Mouse (Mus musculus): ENCODE data around the gene Nkain4. TPM values are rescaled to one million over a fixed set of nuclear protein-coding genes. Genes with fewer than 3 reads are reported as not detected.
A peak's percentile ranks its signal among the peaks of the same experiment; 100 is the strongest.

Gene Nkain4
- polyA plus RNA-seq, 1 experiment from 2014 or later = 63.6 TPM

GRCm38 (mm10) chr2:180893537-180894028 is 60.9 kb downstream of the Nkain4 start:
- peak; percentile 49 for ATAC-seq (ENCODE audit: low FRiP score)
- Histone ChIP-seq H3K9me3 (ENCODE audit: control insufficient read depth, low read length) (no peaks in the 10 kb centered on the region), H3K4me1 (ENCODE audit: control insufficient read depth, insufficient read depth, low read length) (peaks cover 41% of the 10 kb centered on the region), H3K36me3 (ENCODE audit: control insufficient read depth, insufficient read depth, low read length) (no peaks in the 10 kb centered on the region), H3K4me2 (peak overlapping the region; percentile 97), H3K9ac (ENCODE audit: low read length) (peak overlapping the region; percentile 99), H3K4me3 (ENCODE audit: low read depth, low read length) (peak overlapping the region; percentile 99), H3K27me3 (ENCODE audit: control insufficient read depth, insufficient read depth, low read length) (no peaks in the 10 kb centered on the region; the same call in 1 of the 2 replicates), H3K27ac (ENCODE audit: low read depth, low read length) (peak overlapping the region; percentile 99)
- DNase-seq (ENCODE audit: low spot score, missing footprints) = peak; percentile 97
- under 1% methylated on average over 43 of the region's 50 CpGs for WGBS

GRCm38 (mm10) chr2:180892841-180893521 is 61.5 kb downstream of the Nkain4 start:
- no peaks in the 10 kb centered on the region; the same call in 1 of the 2 replicates for H3K27me3 ChIP-seq (ENCODE audit: control insufficient read depth, insufficient read depth, low read length)
- H3K9ac ChIP-seq (ENCODE audit: low read length) = peak overlapping the region; percentile 99
- peaks cover 47% of the 10 kb centered on the region for H3K4me1 ChIP-seq (ENCODE audit: control insufficient read depth, insufficient read depth, low read length)
- no peaks in the 10 kb centered on the region for H3K36me3 ChIP-seq (ENCODE audit: control insufficient read depth, insufficient read depth, low read length)
- H3K4me3 ChIP-seq (ENCODE audit: low read depth, low read length) = peak overlapping the region; percentile 99
- peak overlapping the region; percentile 99 for H3K27ac ChIP-seq (ENCODE audit: low read depth, low read length)
- H3K9me3 ChIP-seq (ENCODE audit: control insufficient read depth, low read length) = no peaks in the 10 kb centered on the region
- peak overlapping the region; percentile 97 for H3K4me2 ChIP-seq
- under 1% methylated on average over 96 of the region's 97 CpGs for WGBS
- ATAC-seq (ENCODE audit: low FRiP score) (peak; percentile 9), DNase-seq (ENCODE audit: low spot score, missing footprints) (peak; percentile 99)

GRCm38 (mm10) chr2:180891835-180892323 is 62.6 kb downstream of the Nkain4 start:
- H3K4me3 ChIP-seq (ENCODE audit: low read depth, low read length) = peak overlapping the region; percentile 99
- H3K36me3 ChIP-seq (ENCODE audit: control insufficient read depth, insufficient read depth, low read length) = no peaks in the 10 kb centered on the region
- peak overlapping the region; percentile 99 for H3K9ac ChIP-seq (ENCODE audit: low read length)
- H3K4me2 ChIP-seq = peak overlapping the region; percentile 97
- no peaks in the 10 kb centered on the region for H3K9me3 ChIP-seq (ENCODE audit: control insufficient read depth, low read length)
- 1% methylated on average over 9 of the region's 9 CpGs for WGBS
- DNase-seq (ENCODE audit: low spot score, missing footprints) = peak; percentile 96
- no peak for ATAC-seq (ENCODE audit: low FRiP score)
- H3K4me1 ChIP-seq (ENCODE audit: control insufficient read depth, insufficient read depth, low read length) = peaks cover 55% of the 10 kb centered on the region
- peak overlapping the region; percentile 99 for H3K27ac ChIP-seq (ENCODE audit: low read depth, low read length)
- H3K27me3 ChIP-seq (ENCODE audit: control insufficient read depth, insufficient read depth, low read length) = no peaks in the 10 kb centered on the region; the same call in 1 of the 2 replicates

- under 1% methylated on average over 37 of the region's 37 CpGs for WGBS
- Histone ChIP-seq H3K4me2 (peak overlapping the region; percentile 97), H3K9me3 (ENCODE audit: control insufficient read depth, low read length) (no peaks in the 10 kb centered on the region), H3K27me3 (ENCODE audit: control insufficient read depth, insufficient read depth, low read length) (no peaks in the 10 kb centered on the region; the same call in 1 of the 2 replicates), H3K27ac (ENCODE audit: low read depth, low read length) (peak overlapping the region; percentile 99), H3K4me3 (ENCODE audit: low read depth, low read length) (peak overlapping the region; percentile 99), H3K36me3 (ENCODE audit: control insufficient read depth, insufficient read depth, low read length) (no peaks in the 10 kb centered on the region), H3K4me1 (ENCODE audit: control insufficient read depth, insufficient read depth, low read length) (peaks cover 60% of the 10 kb centered on the region), H3K9ac (ENCODE audit: low read length) (peak overlapping the region; percentile 99)
- DNase-seq (ENCODE audit: low spot score, missing footprints) = peak; percentile 97
- no peak for ATAC-seq (ENCODE audit: low FRiP score)
Observed at GRCm38 (mm10) chr2:180891075-180891834, 63.2 kb downstream of the Nkain4 start.

GRCm38 (mm10) chr2:180890422-180891074 is 64.0 kb downstream of the Nkain4 start:
- Histone ChIP-seq H3K4me1 (ENCODE audit: control insufficient read depth, insufficient read depth, low read length) (peaks cover 64% of the 10 kb centered on the region), H3K4me3 (ENCODE audit: low read depth, low read length) (peak overlapping the region; percentile 99), H3K9me3 (ENCODE audit: control insufficient read depth, low read length) (no peaks in the 10 kb centered on the region), H3K4me2 (peak overlapping the region; percentile 97), H3K9ac (ENCODE audit: low read length) (peak overlapping the region; percentile 99), H3K27me3 (ENCODE audit: control insufficient read depth, insufficient read depth, low read length) (no peaks in the 10 kb centered on the region; the same call in 1 of the 2 replicates), H3K36me3 (ENCODE audit: control insufficient read depth, insufficient read depth, low read length) (no peaks in the 10 kb centered on the region), H3K27ac (ENCODE audit: low read depth, low read length) (peak overlapping the region; percentile 99)
- under 1% methylated on average over 27 of the region's 29 CpGs for WGBS
- peak; percentile 98 for DNase-seq (ENCODE audit: low spot score, missing footprints)
- peak; percentile 11 for ATAC-seq (ENCODE audit: low FRiP score)

GRCm38 (mm10) chr2:180889921-180890280 is 64.6 kb downstream of the Nkain4 start:
- DNase-seq (ENCODE audit: low spot score, missing footprints) (no peak), ATAC-seq (ENCODE audit: low FRiP score) (no peak; the same call in 1 of the 2 replicates)
- WGBS = 4% methylated on average over 4 of the region's 4 CpGs
- Histone ChIP-seq H3K9ac (ENCODE audit: low read length) (peak overlapping the region; percentile 99), H3K27me3 (ENCODE audit: control insufficient read depth, insufficient read depth, low read length) (no peaks in the 10 kb centered on the region; the same call in 1 of the 2 replicates), H3K4me2 (peak overlapping the region; percentile 97), H3K36me3 (ENCODE audit: control insufficient read depth, insufficient read depth, low read length) (no peaks in the 10 kb centered on the region), H3K4me3 (ENCODE audit: low read depth, low read length) (peak overlapping the region; percentile 99; the same call in 1 of the 2 replicates), H3K27ac (ENCODE audit: low read depth, low read length) (peak overlapping the region; percentile 99), H3K4me1 (ENCODE audit: control insufficient read depth, insufficient read depth, low read length) (peaks cover 58% of the 10 kb centered on the region), H3K9me3 (ENCODE audit: control insufficient read depth, low read length) (no peaks in the 10 kb centered on the region)

GRCm38 (mm10) chr2:180889271-180889920 is 65.1 kb downstream of the Nkain4 start:
- Histone ChIP-seq H3K36me3 (ENCODE audit: control insufficient read depth, insufficient read depth, low read length) (0 out of 2 replicates have a peak, but pooled peaks cover 2% of the 10 kb centered on the region), H3K4me2 (peak overlapping the region; percentile 97), H3K27me3 (ENCODE audit: control insufficient read depth, insufficient read depth, low read length) (no peaks in the 10 kb centered on the region; the same call in 1 of the 2 replicates), H3K4me1 (ENCODE audit: control insufficient read depth, insufficient read depth, low read length) (peaks cover 57% of the 10 kb centered on the region), H3K27ac (ENCODE audit: low read depth, low read length) (peak overlapping the region; percentile 99), H3K9me3 (ENCODE audit: control insufficient read depth, low read length) (no peaks in the 10 kb centered on the region), H3K4me3 (ENCODE audit: low read depth, low read length) (peak overlapping the region; percentile 56), H3K9ac (ENCODE audit: low read length) (peak overlapping the region; percentile 99)
- DNase-seq (ENCODE audit: low spot score, missing footprints) (peak; percentile 97), ATAC-seq (ENCODE audit: low FRiP score) (peak; percentile 15)
- 4% methylated on average over 19 of the region's 19 CpGs for WGBS

GRCm38 (mm10) chr2:180885270-180885669 is 69.2 kb downstream of the Nkain4 start:
- peaks cover 49% of the 10 kb centered on the region for H3K4me1 ChIP-seq (ENCODE audit: control insufficient read depth, insufficient read depth, low read length)
- no peak overlapping the region for H3K4me2 ChIP-seq
- WGBS = 83% methylated on average over 5 of the region's 5 CpGs
- peaks cover 5% of the 10 kb centered on the region; the same call in 1 of the 2 replicates for H3K36me3 ChIP-seq (ENCODE audit: control insufficient read depth, insufficient read depth, low read length)
- no peak overlapping the region for H3K9ac ChIP-seq (ENCODE audit: low read length)
- H3K4me3 ChIP-seq (ENCODE audit: low read depth, low read length) = no peak overlapping the region
- no peak overlapping the region for H3K27ac ChIP-seq (ENCODE audit: low read depth, low read length)
- no peaks in the 10 kb centered on the region for H3K9me3 ChIP-seq (ENCODE audit: control insufficient read depth, low read length)
- no peaks in the 10 kb centered on the region for H3K27me3 ChIP-seq (ENCODE audit: control insufficient read depth, insufficient read depth, low read length)
- ATAC-seq (ENCODE audit: low FRiP score) (no peak), DNase-seq (ENCODE audit: low spot score, missing footprints) (no peak)
